Mouse (Mus musculus): ENCODE results near the gene Hcfc2. TPM values are rescaled to one million over a fixed set of nuclear protein-coding genes. Genes with fewer than 3 reads are reported as not detected.

Hcfc2 gene
- polyA plus RNA-seq, 1 experiment from 2014 or later: 25.5 TPM

GRCm38 (mm10) chr10:82697305-82697898 is 1.4 kb downstream of the Hcfc2 start:
- Histone ChIP-seq H3K27me3 (ENCODE audit: control insufficient read depth, insufficient read depth, low read length) (no peaks in the 10 kb centered on the region), H3K36me3 (ENCODE audit: control insufficient read depth, insufficient read depth, low read length) (peaks cover 10% of the 10 kb centered on the region), H3K27ac (ENCODE audit: low read depth, low read length) (no peak overlapping the region), H3K4me2 (replicated peaks; ENCODE audit: low read depth, low read length) (no peak overlapping the region), H3K4me3 (ENCODE audit: low read length) (no peak overlapping the region), H3K9ac (ENCODE audit: low read depth, low read length) (no peak overlapping the region), H3K9me3 (ENCODE audit: control insufficient read depth, low read length) (no peaks in the 10 kb centered on the region), H3K4me1 (ENCODE audit: control insufficient read depth, insufficient read depth, low read length) (0 out of 2 replicates have a peak, but pooled peaks cover 4% of the 10 kb centered on the region)
- 73% methylated on average over 3 of the region's 3 CpGs for WGBS
- peak; percentile 10; the same call in 1 of the 2 replicates for ATAC-seq (ENCODE audit: low FRiP score, low TSS enrichment)

GRCm38 (mm10) chr10:82698712-82699261 is 2.8 kb downstream of the Hcfc2 start:
- Histone ChIP-seq H3K4me2 (replicated peaks; ENCODE audit: low read depth, low read length) (peak overlapping the region; percentile 83), H3K27ac (ENCODE audit: low read depth, low read length) (peak overlapping the region; percentile 61), H3K27me3 (ENCODE audit: control insufficient read depth, insufficient read depth, low read length) (no peaks in the 10 kb centered on the region), H3K9me3 (ENCODE audit: control insufficient read depth, low read length) (no peaks in the 10 kb centered on the region), H3K36me3 (ENCODE audit: control insufficient read depth, insufficient read depth, low read length) (peaks cover 11% of the 10 kb centered on the region), H3K4me1 (ENCODE audit: control insufficient read depth, insufficient read depth, low read length) (0 out of 2 replicates have a peak, but pooled peaks cover 4% of the 10 kb centered on the region), H3K4me3 (ENCODE audit: low read length) (peak overlapping the region; percentile 95), H3K9ac (ENCODE audit: low read depth, low read length) (peak overlapping the region; percentile 83)
- under 1% methylated on average over 39 of the region's 42 CpGs for WGBS
- peak; percentile 95 for ATAC-seq (ENCODE audit: low FRiP score, low TSS enrichment)

- H3K4me2 ChIP-seq (replicated peaks; ENCODE audit: low read depth, low read length): peak overlapping the region; percentile 83
- peak; percentile 79 for ATAC-seq (ENCODE audit: low FRiP score, low TSS enrichment)
- 0 out of 2 replicates have a peak, but pooled peaks cover 4% of the 10 kb centered on the region for H3K4me1 ChIP-seq (ENCODE audit: control insufficient read depth, insufficient read depth, low read length)
- peak overlapping the region; percentile 95 for H3K4me3 ChIP-seq (ENCODE audit: low read length)
- H3K27me3 ChIP-seq (ENCODE audit: control insufficient read depth, insufficient read depth, low read length): no peaks in the 10 kb centered on the region
- WGBS: under 1% methylated on average over 59 of the region's 59 CpGs
- H3K27ac ChIP-seq (ENCODE audit: low read depth, low read length): peak overlapping the region; percentile 17; the same call in 1 of the 2 replicates
- peak overlapping the region; percentile 83 for H3K9ac ChIP-seq (ENCODE audit: low read depth, low read length)
- no peaks in the 10 kb centered on the region for H3K9me3 ChIP-seq (ENCODE audit: control insufficient read depth, low read length)
- peaks cover 12% of the 10 kb centered on the region for H3K36me3 ChIP-seq (ENCODE audit: control insufficient read depth, insufficient read depth, low read length)
These were observed 3.5 kb downstream of the Hcfc2 start for GRCm38 (mm10) chr10:82699296-82699941.

DNA sequence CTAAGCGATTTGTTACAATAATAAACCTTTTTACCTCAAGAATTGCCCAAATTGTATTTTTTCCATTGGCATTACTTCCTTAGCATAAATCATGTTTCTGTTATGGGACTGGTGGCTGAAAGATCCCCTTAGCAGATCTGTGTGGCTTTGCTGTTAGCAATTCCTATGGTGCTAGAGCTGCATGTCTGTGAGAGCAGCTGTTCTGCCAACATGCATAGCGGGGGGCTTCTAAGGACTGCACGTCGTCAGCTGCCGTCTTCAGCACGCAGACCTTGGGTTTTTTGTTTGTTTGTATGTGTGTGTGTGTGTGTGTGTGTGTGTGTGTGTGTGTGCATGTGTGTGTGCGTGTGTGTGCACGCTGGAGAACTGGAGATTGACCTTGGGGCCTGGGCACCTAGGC is 45.4 kb downstream of the Hcfc2 start:
- whole genome bisulfite sequencing: 89% methylated on average over 8 of the region's 8 CpGs
- no peaks in the 10 kb centered on the region for H3K9me3 ChIP-seq (ENCODE audit: control insufficient read depth, low read length)
- no peak overlapping the region for H3K9ac ChIP-seq (ENCODE audit: low read depth, low read length)
- H3K27ac ChIP-seq (ENCODE audit: low read depth, low read length): no peak overlapping the region
- H3K4me2 ChIP-seq (replicated peaks; ENCODE audit: low read depth, low read length): no peak overlapping the region
- no peak overlapping the region for H3K4me3 ChIP-seq (ENCODE audit: low read length)
- H3K27me3 ChIP-seq (ENCODE audit: control insufficient read depth, insufficient read depth, low read length): no peaks in the 10 kb centered on the region
- H3K36me3 ChIP-seq (ENCODE audit: control insufficient read depth, insufficient read depth, low read length): peaks cover 31% of the 10 kb centered on the region
- no peaks in the 10 kb centered on the region for H3K4me1 ChIP-seq (ENCODE audit: control insufficient read depth, insufficient read depth, low read length)
- ATAC-seq (ENCODE audit: low FRiP score, low TSS enrichment): no peak

- Histone ChIP-seq H3K9me3 (ENCODE audit: control insufficient read depth, low read length) (no peaks in the 10 kb centered on the region), H3K9ac (ENCODE audit: low read depth, low read length) (no peak overlapping the region), H3K36me3 (ENCODE audit: control insufficient read depth, insufficient read depth, low read length) (peaks cover 35% of the 10 kb centered on the region), H3K4me2 (replicated peaks; ENCODE audit: low read depth, low read length) (no peak overlapping the region), H3K4me3 (ENCODE audit: low read length) (no peak overlapping the region), H3K4me1 (ENCODE audit: control insufficient read depth, insufficient read depth, low read length) (no peaks in the 10 kb centered on the region), H3K27me3 (ENCODE audit: control insufficient read depth, insufficient read depth, low read length) (no peaks in the 10 kb centered on the region), H3K27ac (ENCODE audit: low read depth, low read length) (no peak overlapping the region)
- WGBS: 92% methylated on average over 4 of the region's 4 CpGs
- ATAC-seq (ENCODE audit: low FRiP score, low TSS enrichment): no peak
These were observed 45.9 kb downstream of the Hcfc2 start for GRCm38 (mm10) chr10:82741876-82742275.

GRCm38 (mm10) chr10:82742578-82742977 is 46.6 kb downstream of the Hcfc2 start:
- Histone ChIP-seq H3K9me3 (ENCODE audit: control insufficient read depth, low read length) (no peaks in the 10 kb centered on the region), H3K4me3 (ENCODE audit: low read length) (no peak overlapping the region), H3K9ac (ENCODE audit: low read depth, low read length) (no peak overlapping the region), H3K27ac (ENCODE audit: low read depth, low read length) (no peak overlapping the region), H3K36me3 (ENCODE audit: control insufficient read depth, insufficient read depth, low read length) (peaks cover 40% of the 10 kb centered on the region), H3K4me1 (ENCODE audit: control insufficient read depth, insufficient read depth, low read length) (no peaks in the 10 kb centered on the region), H3K4me2 (replicated peaks; ENCODE audit: low read depth, low read length) (no peak overlapping the region), H3K27me3 (ENCODE audit: control insufficient read depth, insufficient read depth, low read length) (no peaks in the 10 kb centered on the region)
- 88% methylated on average over 1 of the region's 1 CpGs for WGBS
- no peak for ATAC-seq (ENCODE audit: low FRiP score, low TSS enrichment)

DNA sequence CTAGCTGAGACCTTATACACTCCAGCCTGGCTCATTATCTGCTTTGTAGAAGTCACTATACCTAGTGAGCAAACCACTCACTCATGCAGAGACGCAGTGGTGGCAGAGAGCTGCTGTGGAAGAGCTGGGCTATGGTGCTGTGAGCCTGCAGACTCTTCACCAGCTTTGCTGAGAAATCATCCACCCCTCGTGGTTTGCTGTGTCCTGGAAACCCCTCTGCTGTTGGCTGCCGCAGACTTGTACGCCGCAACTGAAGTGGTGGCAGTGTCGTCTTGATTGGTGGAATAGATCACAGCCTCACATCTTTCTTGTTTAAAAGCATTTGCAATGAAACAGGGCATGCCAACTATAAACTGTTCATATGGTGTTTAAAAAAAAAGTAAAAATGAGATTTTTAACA is 48.3 kb downstream of the Hcfc2 start:
- H3K27ac ChIP-seq (ENCODE audit: low read depth, low read length): no peak overlapping the region
- ATAC-seq (ENCODE audit: low FRiP score, low TSS enrichment): no peak
- peaks cover 46% of the 10 kb centered on the region for H3K36me3 ChIP-seq (ENCODE audit: control insufficient read depth, insufficient read depth, low read length)
- no peak overlapping the region for H3K9ac ChIP-seq (ENCODE audit: low read depth, low read length)
- no peaks in the 10 kb centered on the region for H3K9me3 ChIP-seq (ENCODE audit: control insufficient read depth, low read length)
- no peaks in the 10 kb centered on the region for H3K27me3 ChIP-seq (ENCODE audit: control insufficient read depth, insufficient read depth, low read length)
- no peak overlapping the region for H3K4me2 ChIP-seq (replicated peaks; ENCODE audit: low read depth, low read length)
- H3K4me1 ChIP-seq (ENCODE audit: control insufficient read depth, insufficient read depth, low read length): no peaks in the 10 kb centered on the region
- H3K4me3 ChIP-seq (ENCODE audit: low read length): no peak overlapping the region
- 87% methylated on average over 6 of the region's 6 CpGs for WGBS

DNA sequence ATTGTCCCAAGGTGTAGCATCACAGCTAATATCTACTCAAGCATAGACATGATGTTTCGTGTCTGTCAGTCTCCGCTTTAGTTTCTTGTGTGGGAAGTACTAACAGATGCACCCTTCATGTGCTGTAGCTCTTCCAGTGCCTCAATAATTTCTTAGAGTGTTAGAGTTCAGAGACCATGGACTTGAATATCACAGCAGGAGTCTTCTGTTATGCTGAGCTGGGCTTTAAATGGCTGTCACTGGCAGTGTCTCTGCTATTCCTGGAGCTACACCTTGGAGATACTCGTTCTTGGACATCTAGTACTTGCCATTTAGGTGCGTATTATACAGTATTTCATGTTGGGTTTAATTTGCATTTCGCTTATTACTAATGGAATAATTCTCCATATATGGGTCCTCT is 49.3 kb downstream of the Hcfc2 start:
- 89% methylated on average over 5 of the region's 5 CpGs for WGBS
- peaks cover 50% of the 10 kb centered on the region for H3K36me3 ChIP-seq (ENCODE audit: control insufficient read depth, insufficient read depth, low read length)
- ATAC-seq (ENCODE audit: low FRiP score, low TSS enrichment): no peak

More for the DNA sequence above, 49.3 kb downstream of the Hcfc2 start:
- Histone ChIP-seq H3K9ac (ENCODE audit: low read depth, low read length) (no peak overlapping the region), H3K27me3 (ENCODE audit: control insufficient read depth, insufficient read depth, low read length) (no peaks in the 10 kb centered on the region), H3K9me3 (ENCODE audit: control insufficient read depth, low read length) (no peaks in the 10 kb centered on the region), H3K27ac (ENCODE audit: low read depth, low read length) (no peak overlapping the region), H3K4me2 (replicated peaks; ENCODE audit: low read depth, low read length) (no peak overlapping the region), H3K4me1 (ENCODE audit: control insufficient read depth, insufficient read depth, low read length) (no peaks in the 10 kb centered on the region), H3K4me3 (ENCODE audit: low read length) (no peak overlapping the region)

Measured in kidney, embryonic 14.5 days (tissue).